Mouse (Mus musculus) urinary bladder, postnatal 14 days (tissue): ENCODE measurements around the gene Tmem131.
"Not testable (repeated sequence)": the region's sequence is repeated elsewhere in the genome, so short reads cannot be mapped to it uniquely, and the experiment has no call there.

Experiments used
- DNase-seq: peaks from one replicate; pipeline ENCODE4 v3.0.0; 2021; ENCODE audit warnings: low spot score

Tmem131 gene

DNA sequence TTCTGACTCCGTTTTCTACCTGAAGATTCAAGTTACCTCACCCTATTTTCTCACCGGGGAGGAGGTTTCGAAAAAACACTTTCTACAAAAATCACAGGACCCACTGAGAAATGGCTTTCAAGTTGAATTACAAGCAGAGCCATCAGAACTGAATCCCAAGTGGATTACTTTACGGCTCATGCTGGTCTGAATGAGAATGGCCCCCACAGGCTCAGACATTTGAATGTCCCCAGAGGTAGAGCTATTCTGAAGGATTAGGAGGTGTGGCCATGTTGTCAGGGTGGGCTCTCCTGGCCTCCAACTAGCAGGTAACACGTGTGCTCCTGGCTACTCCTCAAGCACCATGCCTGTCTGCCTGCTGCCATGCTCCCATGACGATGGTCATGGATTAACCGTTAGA, 109.4 kb downstream of the Tmem131 start:
- DNase-seq = no peak

DNA sequence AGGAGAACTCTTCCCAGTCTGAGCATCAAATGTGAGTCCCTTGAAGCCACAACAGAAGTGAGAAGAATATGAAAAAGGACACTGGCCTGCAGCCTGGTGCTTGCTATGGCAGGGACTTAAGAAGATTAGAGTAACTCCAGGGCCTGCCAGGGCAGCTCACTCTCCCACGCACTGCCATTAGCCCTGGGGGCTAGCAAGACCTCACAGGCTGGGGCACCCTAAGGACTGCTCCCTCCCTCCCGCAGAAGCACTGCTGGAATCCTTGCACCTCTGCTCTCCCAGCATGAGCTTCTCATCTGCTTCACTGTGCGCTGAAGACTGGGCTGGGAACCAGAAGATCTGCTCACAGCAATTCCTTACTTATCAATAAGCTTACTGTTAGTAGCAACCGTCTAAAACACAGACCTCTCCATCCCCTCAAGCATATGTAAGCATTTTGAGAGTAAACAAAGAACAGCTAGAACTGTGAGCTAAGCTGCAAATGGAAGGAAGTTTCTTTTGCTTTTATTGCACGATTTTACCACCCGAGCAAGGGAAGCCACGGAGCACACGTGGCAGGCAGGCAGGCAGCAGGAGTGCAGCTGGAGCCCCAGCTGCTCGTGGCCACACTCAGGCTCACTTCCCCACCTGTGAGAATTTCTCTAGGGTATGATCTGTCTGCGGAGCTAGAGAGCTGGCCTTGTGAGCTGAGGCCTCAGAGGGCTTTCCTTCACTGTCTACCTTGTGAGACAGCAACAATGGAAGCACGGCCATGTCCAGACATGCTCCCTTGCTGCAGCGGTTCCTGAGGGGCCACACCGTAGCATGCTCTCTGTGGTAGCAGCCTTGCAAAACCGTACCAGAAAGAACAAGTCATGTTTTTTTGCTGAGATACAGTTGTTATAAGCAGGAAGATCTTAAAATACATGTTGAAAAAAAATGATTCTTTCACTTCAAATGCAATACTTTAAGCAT, 112.3 kb downstream of the Tmem131 start:
- no peak for DNase-seq

DNA sequence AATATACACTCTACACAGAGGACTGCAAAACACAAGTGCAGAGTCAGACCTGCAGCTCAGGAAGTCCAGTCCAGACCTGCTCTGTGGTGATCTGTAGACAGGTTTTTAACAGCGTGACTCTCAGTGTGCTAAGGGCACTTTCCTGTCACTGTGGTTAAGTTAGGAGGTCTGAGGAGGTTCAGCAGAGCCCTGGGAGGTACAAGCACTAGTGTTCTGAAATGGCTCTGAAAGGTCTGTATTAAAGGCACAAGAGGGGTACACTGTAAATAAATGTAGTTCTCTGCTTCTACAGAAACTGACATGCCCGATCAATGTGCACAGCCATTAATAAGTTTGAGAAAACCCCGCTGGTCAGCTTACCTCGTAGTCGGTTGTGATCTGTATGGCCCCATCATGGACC, 119.1 kb downstream of the Tmem131 start:
- no peak for DNase-seq

DNA sequence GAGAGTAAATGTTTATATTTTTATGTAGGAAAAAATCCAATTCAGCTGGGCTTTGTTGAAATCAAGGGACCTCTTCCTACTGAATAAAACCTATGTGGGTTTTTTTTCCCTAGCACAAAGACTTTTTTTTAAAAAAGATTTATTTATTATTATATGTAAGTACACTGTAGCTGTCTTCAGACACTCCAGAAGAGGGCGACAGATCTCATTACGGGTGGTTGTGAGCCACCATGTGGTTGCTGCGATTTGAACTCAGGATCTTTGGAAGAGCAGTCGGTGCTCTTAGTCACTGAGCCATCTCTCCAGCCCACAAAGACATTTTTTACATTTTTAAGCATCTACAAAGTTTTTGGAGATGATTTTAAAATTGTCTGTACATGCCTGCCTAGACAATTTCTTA, 121.5 kb downstream of the Tmem131 start:
- not testable (repeated sequence) for DNase-seq

DNA sequence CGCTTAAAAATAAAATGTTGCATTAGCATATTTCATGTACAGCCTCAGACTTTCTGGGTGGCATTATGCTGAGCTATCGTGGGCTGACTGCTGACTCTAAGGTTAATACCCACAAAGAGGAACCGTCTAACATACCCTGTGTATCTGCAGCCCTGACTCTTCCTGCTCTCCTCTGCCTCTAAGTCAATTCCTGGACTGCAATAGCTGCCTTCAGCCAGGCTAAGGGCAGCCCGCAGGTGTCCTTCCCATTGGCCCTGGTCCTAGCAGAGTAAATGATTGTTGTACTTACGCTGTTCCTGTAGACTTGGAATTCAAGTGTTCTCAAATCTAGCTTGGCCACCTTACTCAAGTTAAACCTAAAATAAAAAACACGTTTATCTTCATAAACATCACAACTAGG, 128.3 kb downstream of the Tmem131 start:
- no peak for DNase-seq

DNA sequence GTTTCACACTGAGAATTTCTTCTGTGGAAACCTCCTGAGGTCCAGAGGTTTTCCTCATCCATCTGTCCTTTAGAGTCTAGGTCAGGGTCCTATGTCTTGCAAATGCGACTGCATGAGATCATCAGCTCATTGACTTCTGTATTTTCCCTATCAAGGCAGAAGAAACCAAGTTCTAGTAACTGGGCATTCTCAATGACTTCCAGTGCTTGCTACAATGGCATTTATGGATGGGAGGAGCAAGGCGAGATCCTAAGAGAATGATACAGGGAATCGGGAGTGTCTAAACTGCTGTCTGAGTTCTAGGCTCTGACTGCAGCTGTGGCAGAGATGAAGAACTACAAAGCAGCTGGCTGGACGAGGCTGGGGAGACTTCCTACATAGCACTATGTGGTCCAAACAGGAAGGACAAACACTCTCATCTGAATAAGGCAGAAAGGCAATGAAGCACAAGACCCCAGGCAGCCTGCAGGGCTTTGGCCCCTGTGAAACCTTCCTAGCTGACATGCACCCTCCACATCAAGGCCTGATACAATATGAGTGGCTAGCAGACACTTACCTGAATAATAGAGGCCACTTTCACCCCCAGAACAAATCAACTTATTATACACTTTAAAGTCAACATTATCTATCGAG, 129.1 kb downstream of the Tmem131 start:
- DNase-seq = no peak

DNA sequence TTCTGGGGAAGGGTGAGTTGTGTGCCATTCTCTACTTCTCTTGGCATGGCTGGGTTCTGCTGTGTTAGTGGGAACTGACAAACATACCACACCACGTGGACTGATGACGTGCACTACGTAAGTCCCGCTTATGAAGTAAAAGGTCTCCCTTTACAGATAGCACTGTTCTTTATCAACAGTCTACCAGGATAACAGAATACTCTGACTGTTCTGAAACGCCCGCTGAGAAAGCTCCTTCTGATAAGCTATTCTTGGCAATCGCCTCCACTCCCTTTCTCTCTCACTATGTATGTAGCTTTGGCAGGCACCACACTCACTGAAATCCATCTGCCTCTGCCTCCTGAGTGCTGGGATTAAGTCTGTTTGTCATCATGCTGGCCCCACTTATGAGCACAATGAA, 130.1 kb downstream of the Tmem131 start:
- no peak for DNase-seq

DNA sequence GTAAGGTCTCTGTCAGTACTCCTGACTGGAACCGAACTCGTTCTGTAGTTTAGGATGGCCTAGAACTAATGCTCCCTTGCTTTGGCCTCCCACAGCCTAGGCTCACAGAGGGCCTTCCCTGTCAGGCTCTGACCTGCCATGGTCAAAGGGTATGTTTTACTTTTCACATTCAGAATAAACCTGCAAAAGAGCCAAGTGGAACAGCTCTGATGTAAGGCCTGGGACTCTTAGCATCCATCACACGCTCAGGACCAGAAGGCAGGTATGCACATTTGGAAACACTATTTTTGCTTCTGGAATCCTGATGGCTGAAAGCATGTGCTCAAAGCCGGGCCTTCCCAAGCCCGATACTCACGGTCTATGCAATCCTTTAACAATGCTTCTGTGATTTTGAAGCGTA, 131.7 kb downstream of the Tmem131 start:
- DNase-seq = no peak

DNA sequence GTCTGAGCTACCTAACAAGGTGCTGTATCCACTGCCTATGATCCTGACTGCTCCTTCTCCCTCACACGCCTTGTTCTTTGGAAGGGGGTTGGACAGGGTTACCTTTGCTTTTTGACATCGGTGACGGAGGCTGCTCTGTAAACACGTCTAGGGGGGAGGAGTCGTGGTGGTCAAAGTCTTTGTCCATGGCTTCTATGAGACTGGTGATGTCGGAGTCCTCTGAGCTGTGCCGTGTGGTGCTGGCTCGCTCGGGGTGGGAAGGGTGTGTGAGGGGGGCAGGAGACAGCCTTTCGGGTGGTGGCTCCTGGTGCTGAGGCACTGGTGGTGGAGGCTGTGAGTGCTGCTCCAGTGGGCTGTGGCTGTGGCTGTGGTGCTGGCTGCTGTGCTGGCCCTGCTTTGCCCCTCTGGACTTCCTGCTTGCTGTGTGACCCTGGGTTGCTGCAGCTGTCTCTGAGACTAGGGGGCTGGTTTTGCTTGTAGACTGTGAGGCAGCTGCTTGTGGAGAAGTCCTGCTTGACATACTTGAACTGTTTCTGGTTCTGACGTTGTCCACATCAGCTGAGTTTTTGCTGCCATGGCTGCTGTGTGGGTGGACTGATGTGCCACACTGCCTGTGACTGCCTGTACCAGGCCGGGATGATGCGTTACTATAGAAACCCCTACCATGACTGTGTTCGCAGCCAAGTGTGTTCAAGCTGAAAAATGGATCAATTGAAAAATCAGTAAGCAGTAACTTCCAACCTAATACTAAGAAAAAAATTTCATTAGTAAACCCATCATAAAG, 135.5 kb downstream of the Tmem131 start:
- DNase-seq = no peak

DNA sequence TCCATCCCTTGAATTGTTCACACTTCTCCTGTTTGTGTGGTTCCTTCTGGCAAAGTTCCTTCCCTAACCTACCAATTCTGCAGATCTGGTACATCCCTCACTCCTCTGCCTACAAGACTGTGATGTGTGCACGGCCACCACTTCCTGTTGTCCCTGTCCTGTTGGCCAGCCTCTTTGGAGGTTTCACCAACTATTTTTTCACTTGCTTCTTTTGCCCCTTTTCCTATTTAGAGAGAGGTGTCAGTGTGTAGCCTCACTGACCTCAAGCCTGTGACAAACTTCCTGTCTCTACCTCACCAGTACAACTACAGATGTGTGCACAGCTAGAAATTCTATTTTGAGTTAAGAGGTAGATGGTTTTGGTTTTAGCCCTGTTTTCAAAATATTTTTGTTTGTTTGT, 136.4 kb downstream of the Tmem131 start:
- no peak for DNase-seq

DNA sequence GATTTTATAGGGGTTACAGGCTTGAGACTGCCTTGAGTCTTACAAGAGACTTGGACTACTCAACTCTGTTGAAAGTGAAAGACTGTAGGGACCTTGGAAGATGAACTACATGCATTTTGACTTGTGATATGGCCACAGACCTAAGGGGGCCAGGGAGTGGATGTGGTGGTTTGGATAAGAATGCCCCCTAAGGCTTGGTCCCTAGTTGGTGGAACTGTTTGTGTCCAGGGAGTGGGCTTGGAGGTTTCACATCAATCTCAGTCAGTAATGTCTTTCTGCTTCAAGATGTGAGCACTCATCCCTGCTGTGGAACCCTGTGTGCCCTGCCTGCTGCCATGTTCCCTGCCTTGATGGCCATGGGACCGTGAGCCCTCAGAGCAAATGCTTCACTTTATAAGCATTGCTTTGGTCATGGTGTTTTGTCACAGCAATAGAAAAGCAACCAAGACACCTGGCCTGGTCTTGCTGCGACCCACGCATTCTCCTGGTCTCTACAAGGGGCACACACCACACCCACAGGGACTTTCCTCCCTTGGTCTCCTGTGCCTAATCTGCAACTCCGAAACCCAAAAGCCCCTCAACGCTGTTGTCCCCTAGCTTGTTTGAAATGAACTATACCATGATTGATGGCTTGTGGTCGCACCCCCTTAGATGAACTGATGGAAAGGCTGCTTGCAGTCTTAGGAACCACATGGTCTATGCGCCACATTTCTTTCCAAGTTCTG, 137.1 kb downstream of the Tmem131 start:
- DNase-seq = no peak

DNA sequence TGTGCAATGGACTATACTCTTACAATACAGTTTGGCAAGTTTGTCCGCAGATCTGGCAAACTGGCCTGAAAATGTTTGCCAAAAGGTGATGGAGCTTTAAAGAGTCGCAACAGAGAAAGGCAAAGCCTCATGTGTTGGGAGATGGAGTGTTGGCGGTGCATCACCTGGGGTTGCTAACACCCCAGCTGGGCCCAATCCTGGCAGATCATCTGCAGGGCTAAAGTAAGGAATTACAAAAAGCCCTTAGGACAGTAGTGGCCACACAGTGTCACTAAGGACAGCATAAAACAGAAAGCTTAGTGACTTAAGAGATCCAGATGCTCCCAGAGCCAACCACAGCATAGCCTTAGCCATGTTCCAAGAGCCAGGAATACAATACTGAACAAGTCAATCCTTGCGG, 138.6 kb downstream of the Tmem131 start:
- DNase-seq = no peak

DNA sequence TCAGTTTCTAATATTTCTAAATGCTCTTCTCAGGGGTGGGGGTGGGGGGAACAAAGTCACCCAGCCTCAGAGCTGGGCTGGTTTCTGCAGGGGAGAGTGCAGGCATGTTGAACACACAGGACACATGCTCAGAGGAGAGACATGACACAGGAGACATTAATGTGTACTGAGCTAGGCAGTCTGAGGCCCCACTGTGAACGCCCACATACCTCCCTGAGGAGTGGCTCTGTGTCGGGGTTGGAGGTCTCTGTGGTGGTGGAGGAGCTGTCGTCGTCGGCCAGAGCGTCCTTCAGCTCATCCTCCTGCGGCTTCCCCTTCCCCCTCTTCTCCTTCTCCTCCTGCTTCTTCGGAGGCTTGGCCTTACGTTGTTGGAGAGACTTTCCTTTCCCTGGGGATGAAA, 139.2 kb downstream of the Tmem131 start:
- DNase-seq = no peak

DNA sequence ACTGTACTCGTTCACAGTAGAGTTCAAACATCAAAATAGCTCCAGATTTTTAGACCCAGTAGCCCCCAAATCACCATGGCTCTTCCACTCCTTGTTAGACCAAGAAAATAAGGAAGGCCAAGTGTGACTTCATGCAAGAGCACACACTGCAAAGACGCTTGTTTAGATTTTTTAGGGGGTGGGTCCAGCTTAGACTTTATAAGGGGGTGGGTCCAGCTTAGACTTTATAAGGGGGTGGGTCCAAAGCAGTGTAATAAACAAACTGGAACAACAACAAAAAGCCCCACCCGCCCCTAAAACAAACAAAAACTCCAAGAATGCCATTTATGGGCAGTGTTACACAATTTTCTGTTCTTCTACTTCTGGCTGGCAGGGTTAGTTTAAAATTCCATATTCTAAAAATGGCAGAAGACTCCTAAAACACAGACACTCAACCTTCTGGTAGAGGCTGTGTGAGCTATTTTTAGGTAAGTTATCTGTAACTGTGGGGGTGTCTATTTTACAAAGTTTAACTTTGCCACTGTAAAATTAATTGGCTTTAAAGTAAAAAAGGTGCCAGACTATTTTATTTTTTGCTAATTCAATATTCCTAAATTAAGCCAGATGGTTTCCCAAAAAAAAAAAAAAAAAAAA, 143.0 kb downstream of the Tmem131 start:
- no peak for DNase-seq

DNA sequence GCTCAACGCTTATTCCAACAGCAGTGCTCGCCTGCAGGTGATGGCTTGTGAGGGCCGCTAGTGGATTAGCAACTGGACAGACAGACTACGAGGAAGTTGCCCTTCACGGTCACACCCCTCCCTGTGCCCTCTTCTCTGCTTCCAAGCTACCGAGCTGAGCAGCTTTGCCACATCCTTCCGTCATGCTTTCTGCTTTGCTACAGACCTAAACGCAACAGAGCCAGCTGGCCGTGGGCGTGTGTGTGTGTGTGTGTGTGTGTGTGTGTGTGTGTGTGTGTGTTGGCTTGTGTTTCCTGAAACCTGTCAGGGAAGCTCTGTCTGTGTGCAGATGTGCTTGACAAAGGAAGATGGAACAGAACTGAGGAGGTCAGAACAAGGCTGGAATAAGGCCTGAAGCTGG, 146.0 kb downstream of the Tmem131 start:
- no peak for DNase-seq

DNA sequence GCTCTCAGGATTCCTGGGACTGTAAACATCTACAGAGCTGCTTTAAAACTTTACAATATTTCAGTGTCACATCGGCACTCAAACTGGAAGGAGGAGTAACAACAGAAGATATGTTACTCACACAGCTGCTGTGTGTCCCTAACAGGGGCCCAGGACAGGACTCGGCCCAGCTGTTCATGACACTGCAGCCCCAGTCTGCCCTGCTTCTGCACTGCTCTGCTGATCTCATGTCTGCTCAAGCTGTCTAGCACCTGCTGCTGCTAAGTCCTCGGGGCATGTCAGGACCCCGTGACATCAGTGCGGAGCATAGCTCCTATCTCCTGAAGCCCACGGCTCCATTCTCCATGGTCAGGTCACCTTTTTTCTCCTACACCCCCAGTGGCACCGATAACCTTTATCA, 146.8 kb downstream of the Tmem131 start:
- no peak for DNase-seq

DNA sequence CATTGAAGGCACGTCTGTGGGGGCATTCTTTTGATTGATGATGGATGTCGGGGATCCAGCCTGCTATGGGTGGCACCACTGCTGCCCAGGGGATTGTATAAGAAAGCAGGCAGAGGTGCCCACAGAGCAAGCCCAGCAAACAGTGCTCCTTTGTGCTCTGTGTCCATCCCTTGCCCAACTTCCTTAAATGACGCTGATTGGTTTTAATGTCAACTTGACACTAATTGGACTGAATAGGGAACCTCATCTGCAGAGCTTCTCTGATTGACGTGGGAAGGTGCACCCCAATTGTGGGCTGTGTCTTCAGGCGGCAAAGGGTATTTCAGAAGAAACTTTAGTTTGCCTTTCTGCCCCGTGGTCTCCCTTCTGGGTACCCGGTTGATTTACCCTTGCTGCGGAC, 154.1 kb downstream of the Tmem131 start:
- no peak for DNase-seq

DNA sequence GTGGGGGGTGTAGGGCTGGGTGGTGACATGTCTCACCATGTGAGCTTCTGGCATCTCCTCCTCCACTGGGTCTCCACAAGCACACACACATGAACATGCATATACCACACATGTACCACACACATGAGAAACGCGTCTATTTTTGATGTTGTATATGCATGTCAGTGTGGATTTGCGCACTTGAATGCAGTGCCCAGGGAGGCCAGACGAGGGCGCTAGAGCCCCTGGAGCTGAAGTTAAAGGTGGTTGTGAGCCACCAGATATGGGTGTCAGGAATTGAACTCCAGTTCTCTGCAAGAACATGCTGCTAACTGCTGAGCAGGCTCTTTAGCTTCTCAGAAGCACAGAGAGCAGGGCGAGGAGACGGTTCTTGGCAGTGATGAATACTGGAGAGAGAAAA, 157.1 kb downstream of the Tmem131 start:
- no peak for DNase-seq

DNA sequence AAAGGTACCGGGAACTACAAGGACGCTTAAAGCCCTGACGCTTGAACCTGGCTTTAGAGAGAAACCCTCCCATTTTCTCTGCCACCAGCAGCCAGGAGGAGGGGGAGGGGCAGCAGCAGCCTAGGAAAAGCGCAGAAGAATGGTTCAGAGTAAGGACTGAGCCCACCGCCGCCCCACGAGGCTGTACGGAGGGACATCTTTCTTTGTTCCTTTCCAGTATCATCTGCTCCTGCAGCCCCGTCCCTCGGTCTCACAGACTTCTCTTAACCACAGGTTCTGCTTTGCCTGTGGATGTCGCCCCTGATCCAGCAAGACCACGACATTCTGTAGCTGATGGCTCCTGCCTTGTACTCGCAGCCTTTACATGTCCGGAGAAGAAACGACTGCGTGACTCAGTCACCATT, 158.2 kb downstream of the Tmem131 start:
- no peak for DNase-seq

DNA sequence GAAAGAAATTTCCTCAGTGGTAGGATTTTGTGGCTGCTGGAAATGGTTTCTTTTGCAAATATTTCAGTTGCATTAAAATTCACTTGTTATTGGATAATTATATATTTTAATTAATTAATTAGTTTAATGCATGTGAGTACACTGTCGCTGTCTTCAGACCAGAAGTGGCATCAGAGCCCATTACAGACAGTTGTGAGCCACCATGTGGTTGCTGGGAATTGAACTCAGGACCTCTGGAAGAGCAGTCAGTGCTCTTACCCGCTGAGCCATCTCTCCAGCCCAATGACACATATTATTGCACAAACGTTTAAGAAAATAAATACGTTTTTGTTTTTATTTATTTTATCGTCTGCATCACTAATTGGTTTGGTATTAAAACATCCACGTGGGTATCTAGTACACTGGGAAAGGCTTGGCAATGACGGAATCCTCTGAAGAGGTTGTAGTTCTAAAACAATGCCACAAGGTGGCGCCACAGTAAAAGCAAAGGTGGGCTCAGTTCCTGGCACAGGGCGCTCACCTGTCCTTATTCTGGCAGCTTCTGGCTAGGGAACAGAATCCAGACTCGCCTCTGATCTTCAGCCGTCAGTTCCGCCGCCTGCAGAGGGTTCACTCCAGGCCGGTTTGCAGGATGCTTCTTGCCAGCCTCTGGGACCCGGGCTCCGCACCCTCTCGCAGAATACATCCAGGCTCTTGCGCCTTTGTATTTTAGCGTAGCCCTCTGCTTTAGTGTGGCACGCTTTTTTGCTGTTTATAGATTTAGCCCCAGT, 158.9 kb downstream of the Tmem131 start:
- DNase-seq = peak; percentile 80

DNA sequence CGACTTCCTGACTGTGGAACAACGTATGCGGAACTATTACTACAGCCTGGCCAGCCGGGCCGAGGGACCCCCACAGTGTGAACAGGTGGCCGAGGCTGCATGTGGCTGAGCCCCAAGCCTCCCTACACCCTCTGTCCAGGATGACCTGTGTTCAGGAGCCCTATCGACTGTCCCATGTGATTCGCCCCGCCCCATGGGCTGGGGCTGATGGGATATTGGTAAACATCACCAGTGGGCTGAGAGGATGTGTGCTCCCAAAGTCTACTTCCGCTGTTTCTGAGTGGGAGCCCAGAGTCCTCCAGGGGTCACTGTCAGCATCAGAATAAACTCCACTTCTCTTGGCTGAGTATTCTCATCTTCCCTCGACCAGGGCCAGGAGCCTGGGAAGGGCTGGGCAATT, 161.0 kb downstream of the Tmem131 start:
- no peak for DNase-seq
